Mouse (Mus musculus): Measurements from ENCODE around the gene Gm17018. TPM values are rescaled to one million over a fixed set of nuclear protein-coding genes. Genes with fewer than 3 reads are reported as not detected.
A peak's percentile ranks its signal among the peaks of the same experiment; 100 is the strongest.

Gene Gm17018
- total RNA-seq, 4 experiments from 2014 or later, result 50.7 to 66.2 (median 63.5) TPM

DNA sequence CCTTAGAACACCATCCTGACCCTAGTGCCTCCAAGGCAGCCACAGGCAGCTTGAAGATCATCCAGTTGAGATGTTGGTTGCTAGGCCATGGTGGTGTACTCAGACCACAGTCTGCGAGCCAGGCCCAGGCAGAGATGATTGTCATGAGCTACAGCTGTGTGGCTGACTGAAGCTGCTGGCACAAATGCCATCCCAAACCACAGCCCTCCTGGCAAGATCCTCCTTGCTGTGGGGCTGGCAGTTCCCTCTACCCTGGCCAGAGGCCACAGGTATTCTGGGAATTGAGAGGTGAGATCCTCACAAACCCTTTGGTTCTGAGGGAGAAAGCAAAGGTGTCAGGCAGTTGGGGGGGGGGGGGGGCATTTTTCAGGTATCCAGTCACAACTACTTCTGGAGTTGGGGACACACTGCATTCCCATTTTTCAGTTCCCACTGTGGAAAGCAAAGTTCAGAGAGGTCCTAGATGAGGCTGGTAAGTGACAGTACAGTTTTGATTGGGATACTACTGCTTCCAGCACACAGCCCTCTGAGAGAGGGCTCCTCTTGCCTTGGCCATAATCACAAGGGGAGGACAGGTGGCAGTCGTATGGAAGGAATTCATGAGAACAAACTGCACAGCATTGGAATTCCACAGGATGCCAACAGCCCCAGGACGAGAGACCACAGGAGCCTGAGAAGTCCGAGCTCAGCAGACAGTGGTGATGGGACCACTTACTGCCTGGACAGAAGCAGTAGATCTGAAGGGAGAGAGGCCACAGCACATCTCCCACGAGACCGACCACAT, 27.3 kb downstream of the Gm17018 start:
- no peak for DNase-seq (ENCODE audit: low spot score in 2 of 2)

DNA sequence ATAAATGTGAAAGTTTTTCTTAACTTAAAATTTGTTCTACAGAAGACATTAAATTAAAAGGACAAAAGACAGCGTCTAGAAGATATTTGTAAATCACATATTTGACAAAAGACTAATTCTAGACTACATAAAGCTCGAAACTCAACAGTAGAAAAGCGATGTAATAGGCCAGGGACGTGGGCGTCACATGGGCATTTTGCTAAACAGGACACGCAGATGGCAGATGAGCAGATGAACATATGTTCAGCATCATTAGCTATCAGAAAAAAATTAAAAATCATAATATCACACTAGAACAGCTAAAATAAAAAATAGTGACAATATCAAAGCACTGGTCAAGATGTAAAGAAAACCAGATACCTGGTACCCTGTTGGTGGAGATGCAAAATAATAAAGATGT, 29.3 kb downstream of the Gm17018 start:
- peak in 1 of 2 experiments; percentile 44 for DNase-seq (ENCODE audit: low spot score in 2 of 2)

DNA sequence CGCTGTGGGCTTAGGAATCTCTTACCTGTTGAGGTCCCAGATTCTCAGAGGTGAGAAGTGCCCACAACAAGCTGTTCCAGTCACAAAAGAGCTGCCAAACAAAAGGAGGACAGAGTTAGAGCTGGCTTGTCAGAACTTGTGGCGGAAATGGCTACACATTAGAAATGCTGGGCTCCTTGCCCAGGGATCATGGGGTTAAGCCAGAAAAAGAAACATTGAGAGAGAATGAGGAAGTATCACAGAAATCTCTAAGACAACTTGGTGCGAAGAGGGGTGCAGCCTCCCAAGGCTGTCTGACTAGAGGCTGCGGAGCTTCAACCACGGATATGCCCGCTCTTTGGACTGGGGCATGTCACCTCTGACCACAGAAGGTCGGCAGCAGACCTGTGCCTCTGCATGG, 31.3 kb downstream of the Gm17018 start:
- DNase-seq (ENCODE audit: low spot score in 2 of 2), result no peak

DNA sequence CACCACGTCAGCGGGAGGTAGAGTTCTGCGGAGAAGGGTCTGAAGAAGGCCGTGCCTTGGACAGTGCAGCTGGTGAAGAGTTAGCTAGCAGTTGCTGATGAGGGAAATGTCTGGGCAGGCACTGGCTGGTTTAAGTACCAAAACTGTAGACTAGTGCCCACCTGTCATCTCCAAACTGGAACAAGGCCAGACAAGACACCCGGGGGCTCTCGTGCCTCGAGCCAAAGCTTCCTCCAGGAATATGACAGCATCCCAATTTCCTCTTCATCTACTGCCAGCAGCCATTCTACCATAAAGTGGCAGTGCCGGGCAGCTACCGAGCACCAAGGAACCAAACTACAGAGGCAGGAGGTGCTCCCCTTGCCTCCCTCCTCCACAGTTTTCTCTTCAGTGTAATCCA, 32.5 kb downstream of the Gm17018 start:
- DNase-seq (ENCODE audit: low spot score in 2 of 2), result no peak

DNA sequence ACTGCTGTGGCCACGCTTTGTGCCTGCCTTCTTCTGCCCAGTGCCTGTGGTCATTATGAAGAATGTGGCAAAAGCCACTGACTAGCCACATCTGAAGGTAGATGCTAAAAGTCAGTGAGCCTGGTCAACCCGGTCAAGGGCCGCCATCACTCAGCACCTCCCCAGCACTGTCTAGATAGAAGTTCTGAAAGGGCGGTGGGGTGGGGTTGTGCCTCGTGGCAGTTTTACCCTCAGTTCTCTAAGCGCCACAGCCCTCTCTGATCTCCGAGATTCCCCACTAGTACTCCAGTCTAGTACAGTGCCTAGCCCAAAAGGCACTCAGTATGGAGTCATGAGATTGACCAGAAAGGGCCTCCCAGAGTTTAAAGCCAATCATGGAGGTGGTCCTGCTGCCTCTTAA, 33.7 kb downstream of the Gm17018 start:
- no peak for DNase-seq (ENCODE audit: low spot score in 2 of 2)

DNA sequence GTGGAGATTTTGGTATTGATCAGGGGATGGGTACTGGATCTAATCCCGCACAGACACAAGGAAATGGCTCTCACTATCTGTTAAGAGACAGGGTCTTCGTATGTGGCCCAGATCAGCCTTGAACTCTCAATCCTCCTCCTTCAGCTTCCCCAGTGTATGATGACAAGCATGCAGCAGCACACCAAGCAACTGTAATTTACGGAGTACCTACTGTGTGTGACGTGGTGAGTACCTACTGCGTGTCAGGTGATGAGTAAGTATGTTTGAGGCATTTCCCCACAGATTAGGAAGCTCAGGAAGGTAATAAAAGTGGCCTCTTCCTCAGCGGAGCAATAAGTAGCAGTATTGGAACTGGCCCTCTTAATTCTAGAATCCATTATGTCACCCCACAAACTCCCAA, 35.1 kb downstream of the Gm17018 start:
- no peak for DNase-seq (ENCODE audit: low spot score in 2 of 2)

DNA sequence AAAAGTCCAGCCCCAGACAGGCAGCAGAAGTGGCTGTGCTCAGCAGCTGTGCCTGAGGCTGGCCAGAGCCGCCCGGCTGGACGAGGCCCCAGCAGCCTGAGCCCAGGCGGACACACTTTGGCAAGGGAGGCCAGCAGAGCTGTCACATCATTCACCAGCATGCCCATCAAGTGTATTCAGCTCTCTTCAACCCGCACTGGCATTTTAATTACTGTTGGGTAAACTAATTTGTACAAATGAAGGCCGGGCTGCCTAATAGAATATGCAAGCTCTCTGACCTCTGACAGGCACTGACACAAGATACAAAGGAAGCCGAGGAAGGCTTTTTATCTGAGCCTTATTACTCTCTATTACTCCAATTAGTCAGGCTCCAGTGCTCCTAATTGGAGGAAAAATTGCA, 35.6 kb downstream of the Gm17018 start:
- no peak for DNase-seq (ENCODE audit: low spot score in 2 of 2)

DNA sequence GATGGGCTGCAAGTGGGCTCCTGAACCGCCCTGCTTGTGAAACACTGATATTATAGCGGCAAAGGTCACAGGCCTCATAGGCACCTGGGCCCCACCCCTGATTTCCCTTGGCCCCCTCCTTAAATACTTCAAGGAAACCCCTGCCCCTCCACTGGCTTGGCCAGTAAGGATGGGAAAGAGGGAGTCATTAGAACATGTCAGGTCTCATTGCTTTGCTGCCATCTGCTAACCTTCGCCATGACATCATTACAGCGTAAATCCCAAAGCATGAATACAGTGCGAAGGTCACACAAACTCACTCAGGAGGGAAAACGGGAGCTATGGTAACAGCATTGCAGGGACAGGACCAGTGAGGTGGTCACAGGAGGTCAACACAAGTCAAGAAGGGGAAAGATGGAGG, 36.0 kb downstream of the Gm17018 start:
- DNase-seq (ENCODE audit: low spot score in 2 of 2), result no peak

DNA sequence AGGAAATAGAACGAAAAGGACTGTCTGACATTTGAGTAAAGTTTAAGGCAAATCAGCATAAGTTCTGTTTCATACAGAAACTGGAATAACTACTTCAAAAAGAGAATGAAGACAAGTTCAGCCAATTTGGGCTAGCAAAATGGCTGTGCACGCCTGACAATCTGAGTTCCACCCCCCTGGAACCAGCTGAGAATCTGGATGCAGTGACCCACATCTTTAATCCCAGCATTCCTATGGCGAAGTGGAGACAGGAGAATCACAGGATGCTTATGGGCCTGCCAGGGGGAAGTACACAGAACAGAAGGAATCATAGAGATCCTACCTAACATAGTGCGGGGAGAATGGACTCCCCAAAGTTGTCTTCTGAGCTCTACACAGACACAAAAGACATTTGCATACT, 36.7 kb downstream of the Gm17018 start:
- no peak for DNase-seq (ENCODE audit: low spot score in 2 of 2)

DNA sequence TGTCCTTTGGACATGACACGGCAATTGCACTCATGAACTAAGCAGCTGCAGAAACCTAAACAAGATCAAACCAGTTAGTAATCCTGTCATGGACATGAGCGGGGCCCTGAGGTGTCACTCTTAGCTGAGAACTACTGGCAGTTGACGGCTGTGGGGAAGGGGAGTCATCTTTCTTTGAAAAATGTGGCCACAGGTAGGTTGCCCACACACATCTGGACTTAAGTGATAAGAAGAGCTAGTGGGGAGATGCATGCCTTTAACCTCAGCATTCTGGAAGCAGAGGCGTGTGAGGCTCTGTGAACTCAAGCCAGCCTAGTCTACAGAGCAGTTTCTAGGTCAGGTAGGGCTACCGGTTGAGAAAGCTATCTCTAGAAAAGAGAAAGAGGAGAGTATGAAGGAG, 42.2 kb downstream of the Gm17018 start:
- DNase-seq (ENCODE audit: low spot score in 2 of 2), result no peak

DNA sequence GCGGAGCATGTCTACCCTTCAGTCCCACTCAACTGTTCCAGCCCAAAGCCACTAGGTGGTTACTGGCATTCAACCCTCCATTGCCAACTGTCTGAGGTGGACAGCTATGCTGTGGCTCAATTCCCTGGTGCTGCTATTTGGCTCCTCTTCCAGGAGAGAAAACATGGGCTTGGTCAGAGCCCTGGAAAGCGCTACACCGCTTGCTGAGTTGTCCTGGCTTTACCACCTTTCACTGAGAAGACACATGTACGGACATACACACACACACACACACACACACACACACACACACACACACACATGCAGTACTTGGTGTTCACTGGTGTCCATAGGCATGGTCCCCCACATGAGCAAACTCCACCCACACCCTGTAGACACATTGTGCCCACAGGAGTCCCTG, 46.3 kb downstream of the Gm17018 start:
- no peak for DNase-seq (ENCODE audit: low spot score in 2 of 2)

DNA sequence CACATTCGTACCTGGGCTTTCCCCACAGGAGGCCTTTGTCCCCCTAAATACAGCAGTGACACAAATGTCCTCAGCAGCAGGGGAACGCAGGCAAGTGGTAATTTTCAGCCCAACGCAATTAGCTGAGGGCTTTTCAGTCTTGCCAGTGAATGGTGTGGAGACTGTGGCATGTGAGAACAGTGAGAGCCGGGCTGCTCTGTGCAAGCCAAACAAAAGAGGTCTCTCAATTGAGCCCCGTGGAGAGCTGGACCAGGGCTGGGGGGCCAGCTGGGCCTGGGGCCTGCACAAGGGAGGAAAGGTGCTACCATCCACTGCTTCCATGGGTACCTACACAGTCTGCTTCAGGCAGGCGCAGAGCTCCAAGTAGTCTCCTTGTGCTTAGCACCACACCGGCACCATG, 47.1 kb downstream of the Gm17018 start:
- no peak for DNase-seq (ENCODE audit: low spot score in 2 of 2)

DNA sequence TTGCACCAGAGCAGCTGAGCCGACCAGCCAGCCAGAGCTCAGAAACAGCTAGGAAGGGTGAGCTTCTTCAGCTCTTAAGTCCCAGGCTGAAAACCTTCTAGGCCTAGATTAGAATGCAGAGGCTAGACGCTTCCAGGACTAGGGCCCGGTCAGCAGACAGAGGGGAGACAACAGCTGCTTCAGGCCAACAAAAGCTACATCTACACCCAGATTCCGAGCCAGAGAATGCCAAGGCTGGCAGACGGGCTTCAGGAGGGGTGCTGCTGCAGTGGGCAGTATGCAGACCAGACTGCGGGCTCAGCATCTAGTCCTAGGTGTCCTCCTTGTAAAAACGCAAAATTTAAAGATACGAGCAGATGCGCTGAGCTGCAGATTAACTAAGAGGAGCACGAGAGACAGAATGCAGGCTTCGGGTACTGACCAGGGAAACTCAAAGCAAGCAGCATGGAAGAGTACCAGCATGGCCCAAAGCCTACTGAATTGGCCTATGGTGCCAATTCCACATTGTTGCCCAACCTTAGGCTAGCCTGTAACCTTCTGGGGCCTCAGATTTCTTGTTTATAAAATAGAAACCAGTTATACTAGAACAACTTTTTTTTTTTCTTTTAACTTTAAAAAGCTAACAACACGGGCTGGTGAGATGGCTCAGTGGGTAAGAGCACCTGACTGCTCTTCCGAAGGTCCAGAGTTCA, 48.4 kb downstream of the Gm17018 start:
- DNase-seq (ENCODE audit: low spot score in 2 of 2), result no peak

DNA sequence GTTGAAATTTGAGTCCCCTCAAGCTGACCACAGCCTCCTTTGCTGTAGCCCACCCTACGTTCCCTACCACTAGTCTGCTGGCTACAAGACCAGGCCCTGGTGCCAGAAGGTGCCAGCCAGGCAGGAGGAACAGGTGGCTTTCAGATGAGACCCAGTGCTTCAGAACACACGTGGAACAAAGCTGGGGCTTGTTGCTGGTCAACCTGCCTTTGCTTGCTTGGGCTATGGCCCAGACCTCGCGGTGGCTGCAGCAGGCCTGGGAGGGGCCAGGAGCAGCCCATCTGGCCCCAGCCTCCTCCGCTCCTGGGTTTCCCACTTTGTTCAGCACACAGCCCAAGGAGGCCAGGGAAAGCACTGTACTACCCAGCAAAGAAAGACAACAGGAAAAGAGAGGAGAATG, 50.4 kb downstream of the Gm17018 start:
- no peak for DNase-seq (ENCODE audit: low spot score in 2 of 2)

DNA sequence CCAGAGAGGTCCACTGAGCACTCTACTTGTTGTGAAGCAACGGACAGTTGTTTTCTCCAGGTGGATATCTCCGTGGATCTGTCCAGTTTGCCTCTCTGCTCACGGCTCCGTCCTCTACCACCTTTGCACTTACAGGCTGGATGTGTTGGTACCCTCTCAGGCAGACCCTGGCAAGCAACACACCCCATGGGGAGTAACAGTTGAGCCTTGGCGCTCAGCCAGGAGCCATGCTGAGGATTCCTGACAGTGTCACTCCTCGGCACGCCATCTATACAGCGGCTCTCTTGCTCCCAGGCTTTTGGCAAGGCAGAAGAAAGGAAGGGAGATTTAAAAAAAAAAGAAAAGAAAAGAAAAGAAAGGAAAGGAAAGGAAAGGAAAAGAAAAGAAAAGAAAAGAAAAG, 54.0 kb downstream of the Gm17018 start:
- DNase-seq (ENCODE audit: low spot score in 2 of 2), result no peak

DNA sequence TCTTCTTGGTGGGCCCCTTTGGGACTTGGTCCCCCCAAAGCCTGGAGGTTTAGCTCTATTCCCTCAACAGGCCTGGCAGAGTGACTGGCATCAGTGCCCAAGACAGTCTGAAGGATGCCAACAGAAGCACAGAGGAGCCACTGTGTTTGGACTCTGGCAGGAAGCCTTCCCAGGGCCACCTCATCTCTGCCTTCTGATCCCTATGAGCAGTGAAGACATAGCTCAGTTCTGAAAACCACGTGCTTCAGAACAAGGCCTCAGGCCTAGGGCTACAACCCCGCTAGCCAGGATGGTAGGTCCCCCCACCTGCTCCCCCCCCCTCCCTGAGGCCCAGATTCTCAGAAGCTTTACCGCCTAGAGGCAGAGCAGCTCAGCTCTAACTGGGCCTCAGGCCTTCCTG, 54.5 kb downstream of the Gm17018 start:
- DNase-seq (ENCODE audit: low spot score in 2 of 2), result peak; percentile 29 to 48

DNA sequence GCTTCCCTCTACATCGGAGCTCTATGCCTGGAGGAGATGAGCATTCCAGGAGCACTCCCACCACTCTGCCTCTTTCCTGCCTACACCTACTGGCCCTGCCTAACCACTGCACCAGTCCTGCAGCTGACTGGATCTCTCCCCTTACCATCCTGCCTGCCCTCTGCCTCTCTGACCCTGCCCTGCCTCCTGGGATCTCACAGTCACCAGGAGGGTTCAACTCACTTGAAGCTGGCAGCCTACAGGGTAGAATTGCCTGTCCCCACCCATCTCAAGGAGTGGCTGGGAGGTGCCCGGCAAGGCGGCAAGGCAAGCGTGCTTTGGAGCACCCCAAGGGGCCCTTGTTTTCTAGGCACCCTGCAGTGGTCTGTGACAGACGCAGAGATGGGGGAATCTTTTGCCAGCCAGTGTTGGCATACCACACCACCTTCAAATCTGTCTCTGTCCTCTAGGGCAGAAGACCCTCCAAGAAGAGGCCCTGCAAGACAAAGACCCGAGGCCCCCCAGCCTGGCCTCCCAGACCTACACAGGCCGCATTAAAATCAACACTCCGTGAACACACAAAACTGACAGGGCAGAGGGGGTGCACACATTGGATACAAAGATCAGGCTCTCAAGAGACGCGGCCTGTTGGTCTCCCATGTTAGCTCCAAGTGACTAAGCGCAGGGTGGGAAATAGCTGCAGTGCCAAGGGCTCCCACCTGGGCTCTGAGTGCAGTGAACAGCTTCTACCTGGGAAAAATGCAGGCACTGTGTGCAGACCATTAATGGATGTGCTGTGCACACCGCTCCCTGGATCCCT, 55.2 kb downstream of the Gm17018 start:
- no peak for DNase-seq (ENCODE audit: low spot score in 2 of 2)

DNA sequence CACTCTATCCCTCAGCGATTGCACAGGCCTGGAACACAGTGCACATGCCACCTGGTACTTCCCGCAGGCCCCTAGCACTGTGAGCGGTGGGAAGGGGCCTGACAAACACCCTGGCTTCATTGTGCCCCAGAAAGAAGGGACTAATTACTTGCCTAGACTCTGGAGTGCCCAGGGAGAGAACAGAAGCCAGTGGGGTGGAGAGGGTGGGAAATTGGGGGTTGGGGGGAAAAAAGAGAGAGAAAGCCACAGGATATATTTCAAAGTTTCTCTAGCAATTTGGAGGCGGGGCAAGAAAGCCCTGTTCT, 55.8 kb downstream of the Gm17018 start:
- no peak for DNase-seq (ENCODE audit: low spot score in 2 of 2)

DNA sequence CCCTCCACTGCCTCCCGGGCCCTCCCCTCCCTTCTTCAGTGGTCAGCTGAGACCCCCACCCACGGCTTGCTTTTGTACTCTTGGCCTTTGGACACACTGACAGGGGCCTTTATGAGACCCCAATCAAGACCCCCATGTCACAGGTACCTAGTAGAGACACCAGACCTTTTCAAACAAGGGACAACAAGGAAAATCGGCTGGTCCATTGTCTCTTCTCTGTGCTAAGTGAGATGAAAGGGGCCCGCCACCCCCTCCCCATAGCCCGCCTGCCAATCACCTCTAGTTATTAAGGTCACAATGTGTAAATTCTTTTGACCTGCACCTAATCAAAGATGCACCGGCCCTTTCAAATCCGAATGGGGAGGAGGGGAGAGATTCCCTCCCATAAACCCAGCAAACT, 56.3 kb downstream of the Gm17018 start:
- no peak for DNase-seq (ENCODE audit: low spot score in 2 of 2)

DNA sequence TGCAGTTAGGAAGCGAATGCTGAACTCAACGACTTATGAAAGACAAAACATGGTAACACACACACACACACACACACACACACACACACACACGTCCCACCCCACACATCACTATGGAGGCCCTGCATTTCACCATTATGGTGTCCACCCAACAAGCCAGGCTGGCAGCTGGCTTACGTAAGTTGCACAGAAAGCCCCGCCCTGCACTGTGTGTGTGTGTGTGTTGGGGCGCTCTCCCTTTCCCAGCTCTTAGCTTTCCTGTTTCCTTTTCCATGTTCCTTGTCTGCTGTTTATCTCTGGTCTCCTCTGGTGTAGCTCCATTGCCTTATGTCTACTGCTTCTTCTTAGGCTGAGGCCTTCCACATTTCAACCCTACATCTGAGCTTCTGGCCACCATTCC, 57.8 kb downstream of the Gm17018 start:
- DNase-seq (ENCODE audit: low spot score in 2 of 2), result no peak

DNA sequence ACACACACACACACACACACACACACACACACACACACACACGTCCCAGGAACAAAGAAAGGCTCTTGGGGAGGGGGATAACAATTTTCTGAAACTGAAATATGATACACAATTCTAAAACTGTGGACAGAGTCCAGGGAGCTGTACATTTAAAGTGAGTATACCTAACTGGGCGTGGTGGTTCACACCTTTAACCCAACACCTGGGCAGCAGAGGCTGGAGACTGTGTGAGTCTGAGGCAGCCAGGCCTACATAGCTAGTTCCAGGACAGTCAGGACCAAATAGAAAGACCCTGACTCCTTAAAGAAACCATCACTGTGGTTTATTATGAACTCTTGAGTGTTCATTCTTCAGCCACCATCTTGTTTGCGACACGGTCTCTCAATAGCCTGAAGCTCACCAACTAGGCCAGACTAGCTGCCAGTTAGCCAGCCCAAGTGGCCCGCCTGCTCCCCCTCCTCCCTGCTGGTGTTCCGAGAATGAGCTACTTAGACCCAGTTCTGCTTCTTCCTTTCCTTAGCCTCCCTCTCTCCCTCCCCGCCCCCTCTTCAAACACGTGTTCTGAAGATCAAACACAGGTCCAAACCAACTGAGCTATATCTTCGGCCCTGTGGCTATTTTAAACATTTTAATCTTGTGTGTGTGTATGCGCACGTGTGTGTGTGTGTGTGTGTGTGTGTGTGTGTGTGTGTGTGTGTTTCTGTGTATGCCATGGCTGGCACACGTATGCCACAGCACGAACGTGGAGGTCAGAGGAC, 59.5 kb downstream of the Gm17018 start:
- no peak for DNase-seq (ENCODE audit: low spot score in 2 of 2)

DNA sequence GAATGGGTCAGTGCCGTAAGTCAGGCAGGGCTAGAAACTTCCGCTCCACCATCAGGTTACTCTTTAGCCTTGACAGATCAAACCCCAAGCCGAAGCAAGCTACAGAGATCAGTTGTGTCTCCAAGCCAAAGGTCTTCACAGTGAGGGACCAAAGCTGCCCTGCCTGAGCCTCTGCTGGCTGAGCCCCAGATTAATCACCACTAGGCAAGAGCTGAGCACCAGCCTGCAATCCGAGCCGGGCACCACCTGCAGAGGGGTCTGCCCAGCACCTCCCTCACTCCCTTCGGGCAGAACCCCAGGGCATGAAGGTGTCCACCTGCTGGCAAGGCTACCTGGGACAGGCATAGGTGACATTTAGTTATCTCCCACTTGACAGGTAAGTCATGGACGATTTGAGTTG, 60.6 kb downstream of the Gm17018 start:
- no peak for DNase-seq (ENCODE audit: low spot score in 2 of 2)

All from layer of hippocampus, adult 8-10 months (tissue).